Mouse (Mus musculus) kidney, postnatal 10 days (tissue): ENCODE data around the gene Arhgef17.

Source experiments
- DNase-seq: peaks from one replicate; pipeline ENCODE4 v3.0.0; 2021; ENCODE audit warnings: mixed read lengths

Arhgef17 gene

GRCm38 (mm10) chr7:100941169-100941568 lies 9.3 kb upstream of the Arhgef17 start:
- DNase-seq = no peak

- no peak for DNase-seq
Observed at GRCm38 (mm10) chr7:100938106-100938505, 6.2 kb upstream of the Arhgef17 start.

DNA sequence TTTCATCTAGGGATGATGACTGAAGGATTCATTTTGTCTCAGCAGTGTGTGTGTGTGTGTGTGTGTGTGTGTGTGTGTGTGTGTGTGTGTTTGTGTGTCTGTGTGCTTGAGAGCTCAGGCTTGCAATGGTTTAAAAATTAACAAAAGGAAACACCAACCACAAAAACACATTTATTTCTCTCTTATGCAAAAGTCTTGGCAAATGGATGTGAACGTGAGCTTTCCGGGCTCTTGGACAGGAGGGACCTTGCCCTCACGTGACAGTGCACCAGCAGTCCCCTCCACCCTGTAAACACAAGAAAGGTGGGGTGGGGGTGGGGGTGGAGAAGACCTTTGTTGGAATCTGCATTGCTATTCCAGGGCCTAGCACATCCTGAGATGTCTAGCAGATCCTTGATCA lies 5.6 kb upstream of the Arhgef17 start:
- DNase-seq = no peak

GRCm38 (mm10) chr7:100933520-100933919 lies 1.6 kb upstream of the Arhgef17 start:
- no peak for DNase-seq

DNA sequence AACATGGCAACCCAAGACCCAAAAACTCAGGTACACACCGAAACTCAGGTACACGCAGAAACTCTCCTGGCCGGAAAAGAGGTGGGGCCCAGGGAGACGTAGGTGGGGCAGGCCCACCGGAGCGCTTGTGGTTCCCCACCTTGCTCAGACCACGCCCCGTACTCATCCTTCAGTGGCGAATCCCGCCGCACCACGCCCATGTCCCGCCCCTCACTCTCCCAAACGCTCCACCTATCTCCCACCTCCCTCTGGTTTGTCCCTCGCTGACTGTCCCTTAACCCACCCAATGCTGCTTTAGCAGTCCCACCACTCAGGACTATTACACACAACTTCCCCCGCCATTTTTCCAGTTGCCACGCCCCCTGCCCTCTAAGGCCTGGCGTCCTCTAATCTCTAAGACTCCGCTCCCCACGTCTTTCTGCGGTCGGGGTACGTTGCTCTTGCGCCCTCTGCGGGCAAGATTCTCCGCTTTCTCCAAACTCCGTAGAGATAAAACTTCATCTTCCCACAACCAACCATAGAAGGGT lies 637 bp upstream of the Arhgef17 start:
- DNase-seq = peak; percentile 96

- DNase-seq = peak; percentile 68
Observed at GRCm38 (mm10) chr7:100931316-100931925, 486 bp downstream of the Arhgef17 start.

GRCm38 (mm10) chr7:100930619-100931315 lies 1.1 kb downstream of the Arhgef17 start:
- DNase-seq = peak; percentile 92

- DNase-seq = peak; percentile 51
Observed at GRCm38 (mm10) chr7:100929639-100930303, 2.1 kb downstream of the Arhgef17 start.

- peak; percentile 58 for DNase-seq
Observed at GRCm38 (mm10) chr7:100928456-100928855, 3.5 kb downstream of the Arhgef17 start.

DNA sequence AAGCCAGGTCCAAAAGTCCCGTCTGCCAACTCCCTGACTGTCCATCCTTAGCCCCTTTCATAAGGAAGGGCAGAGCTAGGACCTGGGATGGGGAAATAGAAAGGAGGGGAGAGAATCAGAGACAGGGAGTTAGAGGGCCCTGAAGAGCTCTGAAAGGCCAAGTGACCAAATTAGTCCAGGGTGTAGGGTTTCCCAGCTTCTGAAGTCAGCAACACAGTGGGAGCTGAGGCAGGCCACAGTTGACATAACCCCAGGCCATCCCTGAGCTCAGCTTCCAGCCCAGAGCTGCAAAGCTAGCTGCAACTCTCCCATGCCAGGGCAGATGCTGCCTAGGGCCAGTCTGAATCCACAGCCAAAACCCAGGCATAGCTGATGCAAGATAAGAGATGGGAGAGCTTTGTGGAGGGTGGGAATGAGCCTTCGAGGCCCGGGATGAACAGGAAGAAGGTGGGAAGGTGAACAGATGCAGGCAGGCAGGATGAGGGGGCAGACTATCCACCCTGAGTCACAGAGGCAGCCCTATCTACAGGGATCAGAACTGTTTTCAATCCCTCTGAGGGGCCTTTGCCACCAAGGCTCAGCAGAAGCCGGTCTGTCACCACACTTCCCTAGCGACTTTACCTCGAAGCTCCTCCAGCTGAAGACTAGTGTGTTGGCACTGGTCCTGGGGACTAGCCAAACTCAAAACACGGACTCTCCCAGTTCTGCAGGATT lies 4.5 kb downstream of the Arhgef17 start:
- DNase-seq = no peak

DNA sequence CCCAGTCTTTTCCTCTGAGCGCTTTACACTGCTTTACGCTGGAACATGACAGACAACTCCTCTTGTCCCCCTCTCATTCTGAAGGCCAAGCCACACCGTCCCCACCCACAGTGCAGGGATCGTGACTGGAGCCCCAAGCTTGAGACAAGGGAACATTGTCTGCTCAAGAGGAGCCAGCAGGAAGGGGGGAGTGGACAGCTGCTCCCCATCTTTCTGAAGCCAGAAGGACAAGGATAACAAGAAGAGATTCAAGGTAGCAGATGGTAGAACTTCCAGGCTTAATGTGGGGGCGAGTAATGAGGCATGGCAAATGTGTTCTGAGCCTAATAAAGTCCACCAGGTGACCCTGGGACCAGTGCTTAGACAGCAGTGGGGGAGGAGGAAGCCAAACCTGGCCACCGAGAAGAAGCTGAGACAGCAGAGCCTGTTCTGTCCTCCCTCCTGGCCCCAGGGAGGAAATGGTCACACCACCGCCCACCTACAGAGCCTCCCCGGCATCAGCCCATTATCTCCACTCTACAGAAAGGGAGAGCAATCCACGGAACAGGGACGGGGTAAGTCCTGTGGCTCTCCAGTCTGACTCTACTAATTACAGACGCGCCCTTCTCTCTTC lies 5.5 kb downstream of the Arhgef17 start:
- peak; percentile 62 for DNase-seq

DNA sequence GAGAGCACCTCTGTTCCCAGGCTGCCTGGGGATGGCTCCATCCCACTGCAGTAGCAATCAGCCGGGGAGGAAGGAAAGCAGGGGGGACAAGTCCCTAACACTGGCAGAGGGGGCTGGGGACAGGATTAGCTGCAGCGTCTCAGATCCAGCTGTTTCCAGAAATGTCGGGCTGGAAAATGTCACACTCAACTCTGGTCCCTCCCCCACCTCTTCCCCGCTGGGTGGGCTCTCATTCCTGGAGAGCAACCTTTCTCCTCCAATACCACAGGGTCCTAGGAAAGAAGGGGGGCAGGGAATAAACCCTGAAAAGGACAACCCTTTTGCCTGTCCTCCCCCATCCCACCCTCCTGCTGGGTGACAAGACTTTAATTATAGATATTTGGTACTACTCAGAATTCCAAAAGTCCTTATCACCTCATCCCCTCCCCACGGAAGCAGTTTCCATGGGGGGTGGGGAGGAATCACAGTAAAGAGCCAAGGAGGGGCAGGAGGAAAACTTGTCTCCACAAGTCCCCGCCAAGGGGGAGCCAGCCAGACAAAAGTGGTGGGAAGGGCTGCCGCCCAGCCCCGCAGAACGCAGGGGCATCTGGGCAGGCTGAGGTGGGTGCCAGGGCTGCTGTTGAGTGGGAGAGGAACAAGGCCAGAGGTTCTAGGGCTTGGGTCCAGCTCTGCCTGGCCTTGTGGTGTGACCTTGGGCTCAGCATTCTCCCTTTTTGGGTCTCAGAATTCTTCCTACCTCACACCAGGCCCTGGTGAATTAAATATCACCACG lies 7.0 kb downstream of the Arhgef17 start:
- DNase-seq = peak; percentile 39

DNA sequence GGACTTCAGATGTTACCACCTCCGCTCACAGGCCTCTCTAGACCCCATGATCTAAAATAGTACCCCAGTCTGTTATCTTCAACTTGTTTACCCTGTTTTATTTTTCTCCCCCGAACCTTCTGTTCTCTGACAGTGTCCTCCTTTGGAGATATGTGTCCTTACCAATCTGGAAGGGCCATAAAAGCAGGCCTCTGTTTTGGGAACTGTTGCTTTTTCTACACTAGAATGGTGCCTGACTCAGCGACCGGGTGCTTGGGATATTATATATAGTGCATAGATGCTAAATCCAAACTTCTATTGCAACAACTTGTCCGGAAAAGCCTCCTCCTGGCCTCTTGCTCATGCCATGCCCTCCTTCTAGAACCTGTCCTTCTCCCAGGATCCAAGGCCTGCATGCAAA lies 7.7 kb downstream of the Arhgef17 start:
- DNase-seq = no peak

DNA sequence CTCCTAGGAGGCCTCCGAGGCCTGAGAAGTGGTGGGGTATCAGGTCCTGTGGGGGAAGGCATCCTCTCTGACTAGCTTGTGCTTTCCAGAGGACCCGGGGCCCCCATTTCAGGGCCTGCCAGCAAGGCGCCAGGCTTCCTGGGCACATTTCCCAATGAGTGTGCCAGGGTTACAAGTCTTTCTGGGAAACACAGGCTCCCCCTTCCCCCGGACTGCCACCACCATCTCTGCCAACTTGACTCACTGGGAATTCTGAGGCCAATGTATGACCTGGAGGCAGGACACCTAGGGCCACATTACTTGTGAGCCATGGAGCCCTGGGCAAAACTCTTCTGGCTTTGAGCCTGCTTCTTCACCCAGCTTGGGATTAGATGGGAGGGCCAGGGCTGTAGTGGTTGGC lies 9.0 kb downstream of the Arhgef17 start:
- peak; percentile 40 for DNase-seq

DNA sequence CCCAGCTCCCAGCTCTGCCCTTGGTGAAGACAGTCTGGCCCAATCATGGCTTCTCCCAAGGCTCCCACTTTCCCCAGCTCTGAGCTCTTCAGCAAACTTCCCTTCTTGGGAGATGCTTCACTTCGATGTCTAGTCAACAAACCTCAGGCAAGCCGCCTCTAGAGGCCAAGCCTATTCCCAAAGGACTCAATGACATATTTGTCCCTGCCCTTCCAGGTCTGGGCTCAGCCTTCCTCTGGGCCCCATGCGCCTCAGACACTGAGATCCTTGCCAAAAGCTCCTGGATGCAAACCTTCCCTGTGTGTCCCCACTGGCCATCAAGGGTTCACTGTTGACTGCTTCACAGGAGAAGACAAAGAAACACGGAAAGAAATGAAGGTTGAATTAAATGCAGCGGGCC lies 10.6 kb downstream of the Arhgef17 start:
- no peak for DNase-seq

DNA sequence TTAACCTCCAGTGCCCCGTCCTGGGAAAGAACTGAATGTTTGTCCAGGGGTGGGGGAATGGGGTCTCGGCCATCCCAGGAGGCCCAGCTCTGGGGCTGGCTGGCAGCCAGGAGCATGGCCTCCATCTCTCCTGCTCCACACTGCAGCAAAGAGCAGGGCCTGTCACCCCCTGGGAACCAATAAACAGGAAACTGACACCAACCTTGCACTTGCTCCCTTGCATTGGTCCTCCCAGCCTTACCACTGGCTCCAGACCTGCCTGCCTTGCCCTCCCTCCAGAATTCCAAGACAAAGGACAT lies 12.1 kb downstream of the Arhgef17 start:
- DNase-seq = peak; percentile 82

- no peak for DNase-seq
Observed at GRCm38 (mm10) chr7:100919006-100919808, 12.7 kb downstream of the Arhgef17 start.

- peak; percentile 80 for DNase-seq
Observed at GRCm38 (mm10) chr7:100918176-100918575, 13.7 kb downstream of the Arhgef17 start.

GRCm38 (mm10) chr7:100917751-100918150 lies 14.2 kb downstream of the Arhgef17 start:
- DNase-seq = peak; percentile 44

DNA sequence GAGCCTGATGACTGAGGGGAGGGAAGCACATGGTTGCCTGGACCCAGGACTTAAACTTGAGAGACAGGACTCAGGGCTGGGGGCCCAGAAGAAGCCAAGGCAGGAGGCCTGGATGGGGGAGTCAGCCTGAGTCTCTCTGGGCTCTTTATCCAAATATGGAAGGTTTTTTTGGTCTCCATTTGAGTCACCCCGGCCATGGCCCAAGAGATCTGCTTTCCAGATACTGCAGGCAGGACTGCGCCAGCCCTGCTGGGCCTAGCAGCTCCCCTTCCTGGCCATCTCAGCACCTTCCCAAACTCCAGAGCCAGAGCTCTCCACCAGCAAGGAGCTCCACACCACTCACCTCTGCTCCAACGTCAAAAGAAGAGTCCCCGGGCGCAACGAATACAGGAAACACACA lies 15.4 kb downstream of the Arhgef17 start:
- DNase-seq = no peak

GRCm38 (mm10) chr7:100915204-100915603 lies 16.7 kb downstream of the Arhgef17 start:
- no peak for DNase-seq
